Mouse (Mus musculus) hindbrain, embryonic 14.5 days (tissue): Measurements from ENCODE around the gene Rhox2g. TPM values are rescaled to one million over a fixed set of nuclear protein-coding genes. Genes with fewer than 3 reads are reported as not detected.

Experiments
- polyA plus RNA-seq: library from polyadenylated mRNA; unstranded; fragments of >200 nt; fragmentation: Nextera tagmentation; extraction: Ambion mirVana; gene quantifications from 2 replicates; pipeline ENCODE4 v1.2.1, GENCODE M21; 2014

Gene Rhox2g
- polyA plus RNA-seq, 1 experiment from 2014 or later = not detected

Other genes starting within 250 kb of the Rhox2g start
- not detected in 2 replicates for gene Rhox2b, start 231.4 kb downstream of the Rhox2g start, polyA plus RNA-seq
- not detected in 2 replicates for gene Rhox4b, start 211.0 kb downstream of the Rhox2g start, polyA plus RNA-seq
- not detected in 2 replicates for gene Rhox2c, start 189.8 kb downstream of the Rhox2g start, polyA plus RNA-seq
- gene Rhox3c, start 184.9 kb downstream of the Rhox2g start, polyA plus RNA-seq = not detected in 2 replicates
- not detected in 2 replicates for gene Rhox4c, start 163.1 kb downstream of the Rhox2g start, polyA plus RNA-seq
- gene Rhox2d, start 150.0 kb downstream of the Rhox2g start, polyA plus RNA-seq = not detected in 2 replicates
- gene Rhox4d, start 129.1 kb downstream of the Rhox2g start, polyA plus RNA-seq = not detected in 2 replicates
- not detected in 2 replicates for gene Rhox2e, start 113.0 kb downstream of the Rhox2g start, polyA plus RNA-seq
- not detected in 2 replicates for gene Rhox3e, start 101.5 kb downstream of the Rhox2g start, polyA plus RNA-seq
- not detected in 2 replicates for gene Rhox4e, start 86.1 kb downstream of the Rhox2g start, polyA plus RNA-seq
- not detected in 2 replicates for gene Rhox2f, start 72.1 kb downstream of the Rhox2g start, polyA plus RNA-seq
- gene Rhox3f, start 62.5 kb downstream of the Rhox2g start, polyA plus RNA-seq = not detected in 2 replicates
- gene Rhox4f, start 35.8 kb downstream of the Rhox2g start, polyA plus RNA-seq = not detected in 2 replicates
- not detected in 2 replicates for gene Rhox3g, start 14.9 kb downstream of the Rhox2g start, polyA plus RNA-seq
- not detected in 2 replicates for gene Rhox4g, start 7.9 kb upstream of the Rhox2g start, polyA plus RNA-seq
- not detected in 2 replicates for gene Rhox3h, start 25.3 kb upstream of the Rhox2g start, polyA plus RNA-seq
- gene Rhox2h, start 29.8 kb upstream of the Rhox2g start, polyA plus RNA-seq = not detected in 2 replicates
- 0.59 and 0.67 TPM in 2 replicates for gene Rhox5, start 161.4 kb upstream of the Rhox2g start, polyA plus RNA-seq
- gene Rhox6, start 183.4 kb upstream of the Rhox2g start, polyA plus RNA-seq = not detected in 2 replicates
- gene Rhox7a, start 188.2 kb upstream of the Rhox2g start, polyA plus RNA-seq = not detected in 2 replicates
- not detected in 2 replicates for gene Rhox8, start 235.5 kb upstream of the Rhox2g start, polyA plus RNA-seq